Mouse (Mus musculus): ENCODE measurements around the gene Kcnk18. TPM values are rescaled to one million over a fixed set of nuclear protein-coding genes. Genes with fewer than 3 reads are reported as not detected.

Kcnk18 gene
- not detected in 2 replicates for polyA plus RNA-seq (2021; fragmentation: Nextera tagmentation)
- long read RNA-seq, experiment 1, result 0 reads
- long read RNA-seq, experiment 2, result 0 reads

DNA sequence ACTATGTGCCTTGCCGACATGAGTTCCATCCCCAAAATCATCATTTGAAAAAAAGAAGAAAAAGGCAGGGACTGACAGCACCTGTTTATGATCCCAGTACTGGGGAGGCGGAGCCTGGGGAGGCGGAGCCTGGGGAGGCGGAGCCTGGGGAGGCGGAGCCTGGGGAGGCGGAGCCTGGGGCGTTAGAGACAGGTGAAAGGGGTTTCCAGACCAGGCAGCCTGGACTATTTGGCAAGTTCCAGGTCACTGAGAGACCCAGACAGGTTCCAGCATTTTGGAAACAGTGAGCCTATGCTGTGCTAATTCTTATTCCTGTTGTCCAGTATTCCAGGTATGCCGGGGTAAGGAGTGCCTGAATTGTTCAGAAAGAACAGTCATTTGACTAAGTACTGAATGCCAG, at the start of gene Kcnk18:
Gene Kcnk18, plus strand, starts transcription at position 224 of the 400 bp plus-strand sequence.

DNA sequence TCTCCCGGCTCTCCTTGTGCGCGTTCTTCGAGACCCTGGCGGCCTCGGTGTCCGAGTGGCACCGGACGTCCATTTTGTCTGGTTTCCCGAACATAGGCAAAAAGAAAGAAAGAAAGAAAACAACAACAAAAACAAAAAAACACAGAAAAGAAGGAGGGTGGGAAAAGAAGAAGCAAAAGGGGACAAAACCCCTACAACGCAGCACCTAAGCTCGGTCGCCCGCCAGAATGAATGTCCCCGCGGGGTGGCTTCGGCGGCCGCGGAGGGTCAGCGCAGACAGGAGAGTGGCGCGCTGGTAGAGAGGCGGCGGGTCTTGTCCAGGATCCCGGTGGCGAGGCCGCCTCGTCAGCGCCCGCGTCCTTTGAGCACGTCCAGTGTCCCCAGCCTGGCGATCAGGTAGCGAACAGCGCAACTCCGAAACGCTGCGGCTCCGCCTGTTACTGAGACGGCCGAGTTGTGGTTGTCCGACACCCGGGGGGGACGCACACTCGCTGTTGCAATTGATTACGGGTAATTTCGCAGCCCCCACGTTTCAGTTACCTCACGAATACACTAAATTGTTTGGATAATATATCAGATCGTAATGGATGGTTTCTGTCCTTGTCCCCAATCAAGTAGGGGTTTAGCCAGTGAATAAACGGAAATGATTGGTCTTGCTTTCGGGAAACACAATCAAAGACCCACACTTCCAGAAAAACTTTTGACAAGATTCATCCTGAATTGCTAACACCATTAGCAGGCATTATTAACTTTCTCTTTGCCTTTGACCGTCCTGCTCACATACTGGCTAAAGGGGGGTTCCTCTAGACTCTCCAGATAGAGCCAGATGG, 48.9 kb upstream of the Kcnk18 start, which contains the start of gene Vax1:
Gene Vax1, minus strand, starts transcription at position 121 of the 830 bp plus-strand sequence.

DNA sequence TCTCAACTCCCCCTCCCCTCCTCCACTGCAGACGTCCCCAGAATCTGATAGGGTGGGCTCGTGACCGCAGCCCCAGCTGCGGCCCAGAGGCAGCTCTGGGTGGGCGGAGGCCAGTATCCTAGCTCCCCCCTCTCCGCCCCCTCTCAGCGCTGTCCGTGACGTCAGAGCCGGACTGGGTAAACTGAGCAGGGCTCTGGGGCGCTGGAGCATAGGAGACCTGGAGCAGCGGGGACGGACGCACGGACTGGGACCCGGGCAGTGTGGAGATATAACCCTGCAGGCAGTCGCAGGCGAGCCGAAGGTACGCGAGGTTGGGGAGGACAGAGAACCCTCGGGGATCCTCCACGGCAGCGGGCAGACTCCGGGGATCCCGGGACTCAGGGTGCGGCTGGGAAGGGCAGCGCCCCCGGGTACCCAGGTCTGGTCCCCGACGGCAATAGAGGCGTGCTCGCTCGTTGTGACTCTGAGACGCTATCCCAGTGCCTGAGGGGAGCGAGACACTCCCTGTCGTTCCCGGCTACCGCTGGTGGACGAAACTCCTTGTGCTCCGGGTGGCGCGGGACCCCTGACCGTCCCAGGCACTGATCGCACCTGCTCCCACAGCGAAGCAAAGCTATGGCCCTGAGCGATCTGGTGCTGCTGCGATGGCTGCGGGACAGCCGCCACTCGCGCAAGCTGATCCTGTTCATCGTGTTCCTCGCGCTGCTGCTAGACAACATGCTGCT, 41.9 kb downstream of the Kcnk18 start, which contains the start of gene Slc18a2:
Gene Slc18a2, plus strand, starts transcription at position 179 of the 725 bp plus-strand sequence.

Other genes starting within 250 kb of the Kcnk18 start
- gene Shtn1, start 143.1 kb upstream of the Kcnk18 start, polyA plus RNA-seq (2021; fragmentation: Nextera tagmentation), result 3.3 and 5.9 TPM in 2 replicates
- 0.20 and 0.43 TPM in 2 replicates for gene Vax1, start 49.2 kb upstream of the Kcnk18 start, polyA plus RNA-seq (2021; fragmentation: Nextera tagmentation)
- gene Slc18a2, start 41.7 kb downstream of the Kcnk18 start, polyA plus RNA-seq (2021; fragmentation: Nextera tagmentation), result 4.1 and 5.3 TPM in 2 replicates
- 15.2 and 24.8 TPM in 2 replicates for gene Rps12-ps3, start 103.1 kb downstream of the Kcnk18 start, polyA plus RNA-seq (2021; fragmentation: Nextera tagmentation)
- gene Pdzd8, start 126.6 kb downstream of the Kcnk18 start, polyA plus RNA-seq (2021; fragmentation: Nextera tagmentation), result 5.3 and 9.7 TPM in 2 replicates
- gene Emx2, start 239.2 kb downstream of the Kcnk18 start, polyA plus RNA-seq (2021; fragmentation: Nextera tagmentation), result 4.7 and 6.8 TPM in 2 replicates